Mouse (Mus musculus) A20 (cell line): Measurements from ENCODE around the gene Gpr107.
"Not testable (repeated sequence)": the region's sequence is repeated elsewhere in the genome, so short reads cannot be mapped to it uniquely, and the experiment has no call there.

ENCODE experiments used
- DNase-seq: peaks from one replicate; pipeline ENCODE4 v3.0.0-alpha.2; 2011; ENCODE audit warnings: low read depth, low spot score

Gpr107 gene

GRCm38 (mm10) chr2:31156846-31157245 lies 4.7 kb downstream of the Gpr107 start:
- no peak for DNase-seq

GRCm38 (mm10) chr2:31160147-31160920 lies 8.2 kb downstream of the Gpr107 start:
- no peak for DNase-seq

- no peak for DNase-seq
Measured at GRCm38 (mm10) chr2:31161620-31162019, 9.5 kb downstream of the Gpr107 start.

GRCm38 (mm10) chr2:31163361-31164118 lies 11.4 kb downstream of the Gpr107 start:
- no peak for DNase-seq

- peak; percentile 58 for DNase-seq
Measured at GRCm38 (mm10) chr2:31164841-31165455, 12.8 kb downstream of the Gpr107 start.

- DNase-seq, result peak; percentile 56
Measured at GRCm38 (mm10) chr2:31165529-31165928, 13.4 kb downstream of the Gpr107 start.

GRCm38 (mm10) chr2:31167571-31167970 lies 15.5 kb downstream of the Gpr107 start:
- not testable (repeated sequence) for DNase-seq

GRCm38 (mm10) chr2:31169001-31169400 lies 16.9 kb downstream of the Gpr107 start:
- DNase-seq, result no peak

- DNase-seq, result no peak
Measured at GRCm38 (mm10) chr2:31170164-31170563, 18.0 kb downstream of the Gpr107 start.

- DNase-seq, result no peak
Measured at GRCm38 (mm10) chr2:31172001-31172400, 19.9 kb downstream of the Gpr107 start.

GRCm38 (mm10) chr2:31172536-31172935 lies 20.4 kb downstream of the Gpr107 start:
- peak; percentile 31 for DNase-seq

- DNase-seq, result peak; percentile 41
Measured at GRCm38 (mm10) chr2:31173290-31173689, 21.2 kb downstream of the Gpr107 start.

- not testable (repeated sequence) for DNase-seq
Measured at GRCm38 (mm10) chr2:31178593-31178992, 26.5 kb downstream of the Gpr107 start.

- DNase-seq, result no peak
Measured at GRCm38 (mm10) chr2:31179471-31179870, 27.4 kb downstream of the Gpr107 start.

GRCm38 (mm10) chr2:31180081-31180551 lies 28.0 kb downstream of the Gpr107 start:
- DNase-seq, result no peak

GRCm38 (mm10) chr2:31182786-31183330 lies 30.7 kb downstream of the Gpr107 start:
- DNase-seq, result no peak

GRCm38 (mm10) chr2:31183830-31184229 lies 31.7 kb downstream of the Gpr107 start:
- peak; percentile 13 for DNase-seq

GRCm38 (mm10) chr2:31188691-31189090 lies 36.6 kb downstream of the Gpr107 start:
- DNase-seq, result no peak

GRCm38 (mm10) chr2:31189654-31190053 lies 37.5 kb downstream of the Gpr107 start:
- no peak for DNase-seq

GRCm38 (mm10) chr2:31191765-31192164 lies 39.6 kb downstream of the Gpr107 start:
- DNase-seq, result no peak

GRCm38 (mm10) chr2:31194356-31195021 lies 42.4 kb downstream of the Gpr107 start:
- DNase-seq, result peak; percentile 49
